Mouse (Mus musculus) thymus, postnatal 4 days (tissue): ENCODE results near the gene Pgap3.
"Not testable (repeated sequence)": the region's sequence is repeated elsewhere in the genome, so short reads cannot be mapped to it uniquely, and the experiment has no call there.

Experiments
- DNase-seq: peaks from one replicate; pipeline ENCODE4 v3.0.0; 2021

The Pgap3 gene

DNA sequence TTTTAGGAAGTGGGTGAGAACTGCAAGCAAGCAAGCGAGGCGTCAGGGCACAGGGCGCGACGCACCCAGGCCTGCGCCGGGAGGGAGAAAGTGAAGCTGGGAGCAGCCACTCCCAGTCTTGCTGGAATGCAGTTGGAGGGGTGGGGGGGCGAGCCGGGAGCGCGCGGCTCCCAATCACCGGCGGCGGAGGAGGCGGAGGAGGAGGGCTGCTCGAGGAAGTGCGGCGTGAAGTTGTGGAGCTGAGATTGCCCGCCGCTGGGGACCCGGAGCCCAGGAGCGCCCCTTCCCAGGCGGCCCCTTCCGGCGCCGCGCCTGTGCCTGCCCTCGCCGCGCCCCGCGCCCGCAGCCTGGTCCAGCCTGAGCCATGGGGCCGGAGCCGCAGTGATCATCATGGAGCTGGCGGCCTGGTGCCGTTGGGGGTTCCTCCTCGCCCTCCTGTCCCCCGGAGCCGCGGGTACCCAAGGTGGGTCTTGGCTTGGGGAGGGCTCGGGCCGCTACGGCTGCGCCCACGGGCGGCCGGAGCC is 12.0 kb upstream of the Pgap3 start, which contains the start of gene Erbb2:
TSS of gene Erbb2 (plus strand) at position 198 of the 524 bp plus-strand sequence.
- peak; percentile 56 for DNase-seq

- no peak for DNase-seq
These were observed 9.1 kb upstream of the Pgap3 start for GRCm38 (mm10) chr11:98409341-98409822.

- DNase-seq, result no peak
These were observed 8.6 kb upstream of the Pgap3 start for GRCm38 (mm10) chr11:98408872-98409271.

- DNase-seq, result no peak
These were observed 6.3 kb upstream of the Pgap3 start for GRCm38 (mm10) chr11:98406621-98407020.

DNA sequence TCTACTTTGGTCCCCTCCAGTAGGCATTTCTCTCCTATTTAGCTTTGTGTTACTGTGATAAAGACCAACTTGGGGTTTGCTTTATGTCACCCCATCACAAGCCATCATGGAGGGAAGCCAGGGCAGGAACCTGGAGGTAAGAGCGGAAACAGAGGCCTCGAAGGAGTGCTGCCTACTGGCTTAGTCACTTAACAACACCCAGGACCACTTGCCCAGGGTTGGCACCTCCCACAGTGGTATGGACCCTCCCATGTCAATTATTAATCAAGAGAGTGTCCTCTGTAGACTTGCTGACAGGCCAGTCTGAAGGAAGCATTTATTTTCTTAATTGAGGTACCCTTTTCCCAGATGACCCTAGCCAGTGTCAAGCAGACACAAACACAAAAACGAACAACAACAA is 526 bp upstream of the Pgap3 start:
- no peak for DNase-seq

GRCm38 (mm10) chr11:98397946-98398345 is 2.3 kb downstream of the Pgap3 start:
- no peak for DNase-seq

DNA sequence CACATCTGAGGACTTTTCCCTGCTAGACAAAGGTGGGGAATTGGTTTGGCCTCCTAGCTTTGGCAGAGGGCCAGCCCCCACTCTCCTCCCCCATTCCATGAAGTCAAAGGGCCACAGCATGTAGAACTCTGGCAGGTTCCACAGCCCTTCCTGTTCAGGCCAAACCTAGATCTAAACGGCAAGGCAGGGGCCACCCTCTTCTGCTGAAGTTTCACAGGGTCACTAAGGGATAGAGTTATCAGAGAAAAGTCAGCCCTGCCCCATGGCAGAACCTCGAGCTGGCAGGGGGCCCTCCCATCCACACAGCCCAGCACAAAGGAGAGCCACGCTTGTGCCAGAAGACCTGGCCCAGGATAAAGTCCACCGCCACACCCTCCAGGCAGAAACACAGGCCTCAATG is 5.2 kb downstream of the Pgap3 start:
- DNase-seq, result no peak

DNA sequence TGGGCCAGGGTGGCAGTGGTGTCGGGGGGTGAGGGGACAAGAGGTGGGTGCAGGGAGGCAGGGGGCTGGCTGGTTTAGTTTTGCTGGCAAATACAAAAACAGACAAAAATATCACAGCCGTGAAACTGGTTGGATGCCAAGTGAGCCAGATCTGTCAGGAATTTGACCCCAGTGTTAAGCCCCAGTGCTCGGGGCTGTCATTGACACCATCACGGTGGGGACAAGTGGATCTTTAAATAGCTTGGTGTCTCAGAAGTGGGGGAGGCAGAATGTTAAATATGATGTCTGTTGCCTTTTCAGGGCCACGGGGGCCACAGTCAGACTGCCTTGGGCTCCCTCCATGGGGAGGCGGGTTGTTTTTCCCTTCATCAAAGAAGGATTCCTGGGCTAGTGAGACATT is 6.0 kb downstream of the Pgap3 start:
- peak; percentile 34 for DNase-seq

DNA sequence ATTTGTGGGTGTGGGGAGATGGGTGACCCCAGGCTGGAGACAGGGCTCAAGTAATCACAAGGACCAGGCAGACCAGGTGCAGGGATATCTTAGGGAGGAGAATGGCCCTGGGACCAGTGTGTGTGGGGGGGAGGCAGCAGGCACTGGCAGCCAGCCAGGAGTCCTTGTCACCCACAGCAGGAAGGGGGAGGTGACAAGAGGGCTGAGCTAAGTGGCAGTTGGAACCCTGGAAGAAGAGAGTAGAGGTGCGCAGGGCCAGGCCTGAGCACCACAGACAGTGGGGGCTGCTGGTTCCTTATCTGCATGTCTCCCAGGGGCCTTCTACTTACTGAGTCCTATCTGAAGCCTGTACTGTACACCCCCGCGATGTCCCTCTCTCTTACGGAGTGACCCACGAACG is 7.0 kb downstream of the Pgap3 start:
- peak; percentile 87 for DNase-seq

GRCm38 (mm10) chr11:98392645-98393044 is 7.6 kb downstream of the Pgap3 start:
- peak; percentile 41 for DNase-seq

DNA sequence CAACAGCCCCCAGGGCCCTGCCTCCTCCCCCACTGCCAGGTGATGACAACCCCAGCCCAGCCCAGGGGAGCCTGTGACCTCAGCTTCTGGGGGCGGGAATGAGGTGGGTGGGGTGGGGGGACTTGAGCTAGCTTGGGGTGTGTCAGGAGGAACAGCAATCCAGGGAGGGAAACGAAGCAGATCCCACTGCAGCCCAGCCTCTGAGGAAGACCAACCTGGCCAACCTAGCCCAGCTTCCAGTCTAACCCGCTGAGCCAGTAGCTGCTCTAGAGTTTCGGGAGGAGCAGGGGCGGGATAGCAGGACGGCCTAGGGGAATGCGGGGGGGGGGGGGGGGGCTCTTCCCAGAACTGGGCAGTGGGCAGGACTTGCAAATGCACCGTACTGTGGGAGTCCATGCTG is 8.3 kb downstream of the Pgap3 start:
- DNase-seq, result no peak

- DNase-seq, result no peak
These were observed 10.1 kb downstream of the Pgap3 start for GRCm38 (mm10) chr11:98390141-98390540.

- DNase-seq, result peak; percentile 85
These were observed 11.0 kb downstream of the Pgap3 start for GRCm38 (mm10) chr11:98389221-98389780.

DNA sequence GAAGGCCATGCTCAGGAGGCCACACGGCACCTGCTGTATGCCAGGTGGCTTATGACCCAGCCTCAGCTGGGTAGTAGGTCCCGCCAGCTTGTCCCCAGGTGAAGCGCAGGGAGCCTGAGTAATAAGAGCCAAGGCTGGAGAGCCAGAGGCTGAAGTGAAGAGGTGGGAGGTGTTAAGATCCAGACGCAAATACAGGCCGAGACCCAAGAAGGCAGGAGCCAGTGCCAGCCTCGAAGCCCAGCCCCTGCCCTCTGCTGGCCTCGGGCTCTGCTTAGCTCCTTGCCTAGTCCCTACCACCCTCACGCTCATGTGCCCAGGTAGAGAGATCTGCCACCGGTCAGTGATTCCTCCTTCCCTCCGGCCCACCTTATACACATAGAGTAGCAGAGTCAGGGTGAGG is 12.0 kb downstream of the Pgap3 start:
- no peak for DNase-seq

GRCm38 (mm10) chr11:98387056-98387577 is 13.2 kb downstream of the Pgap3 start:
- no peak for DNase-seq

- DNase-seq, result peak; percentile 57
These were observed 13.7 kb downstream of the Pgap3 start for GRCm38 (mm10) chr11:98386596-98386995.

GRCm38 (mm10) chr11:98385638-98386585 is 14.4 kb downstream of the Pgap3 start, which contains the start of gene Pnmt:
Gene Pnmt, plus strand, starts transcription at chr11:98386450.
- DNase-seq, result no peak

GRCm38 (mm10) chr11:98384721-98385637 is 15.3 kb downstream of the Pgap3 start:
- DNase-seq, result no peak

DNA sequence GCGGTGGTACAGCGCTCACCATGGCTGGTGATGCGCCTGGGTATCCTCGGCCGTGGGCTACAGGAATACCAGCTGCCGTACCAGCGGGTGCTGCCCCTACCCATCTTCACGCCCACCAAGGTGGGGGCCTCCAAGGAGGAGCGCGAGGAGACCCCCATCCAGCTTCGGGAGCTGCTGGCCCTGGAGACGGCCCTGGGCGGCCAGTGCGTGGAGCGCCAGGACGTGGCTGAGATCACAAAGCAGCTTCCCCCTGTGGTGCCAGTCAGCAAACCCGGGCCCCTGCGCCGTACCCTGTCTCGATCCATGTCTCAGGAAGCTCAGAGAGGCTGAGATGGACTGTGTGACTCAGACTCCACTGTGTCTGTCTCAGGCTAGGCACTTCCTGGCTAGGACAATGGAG is 16.1 kb downstream of the Pgap3 start:
- no peak for DNase-seq

- DNase-seq, result no peak
These were observed 16.8 kb downstream of the Pgap3 start, which contains the start of gene Tcap for GRCm38 (mm10) chr11:98383261-98384030. Gene Tcap, plus strand, starts transcription at chr11:98383811.

DNA sequence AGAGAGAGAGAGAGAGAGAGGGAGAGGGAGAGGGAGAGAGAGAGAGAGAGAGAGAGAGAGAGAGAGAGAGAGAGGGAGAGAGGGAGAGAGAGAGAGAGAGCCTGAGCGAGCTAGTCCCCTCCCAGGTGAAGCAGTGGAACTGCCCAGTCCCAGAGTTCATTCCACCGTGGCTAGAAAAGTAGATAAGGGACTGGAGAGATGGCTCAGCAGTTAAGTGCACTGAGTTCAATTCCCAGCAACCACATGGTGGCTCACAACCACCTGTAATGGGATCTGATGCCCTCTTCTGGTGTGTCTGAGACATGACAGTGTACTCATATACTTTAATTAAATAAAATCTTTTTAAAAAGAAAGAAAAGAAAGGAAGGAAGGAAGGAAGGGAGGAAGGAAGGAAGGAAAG is 17.9 kb downstream of the Pgap3 start:
- DNase-seq, result not testable (repeated sequence)
